ENCODE assay signal across 24 mouse cellular contexts in genomic region chr14:33424124-33424523, GRCm38 (mm10).
"Had no signal": no experiment of that assay in that cellular context is flagged by ENCODE, and none has a peak within 500 bp of the region (broad histone marks: within the 10 kb centered on the region; RNA-seq: fewer than 3 reads in every experiment).

No protein-coding gene starts in this region.

- H3K36me3 ChIP-seq: kidney, embryonic 15.5 days; limb, embryonic 12.5 days; limb, embryonic 15.5 days; liver, embryonic 12.5 days; liver, embryonic 15.5 days; lung, embryonic 15.5 days; midbrain, embryonic 12.5 days; midbrain, embryonic 15.5 days; neural tube, embryonic 12.5 days; neural tube, embryonic 15.5 days had no signal

- H3K4me3 ChIP-seq: kidney, embryonic 15.5 days; limb, embryonic 12.5 days; limb, embryonic 15.5 days; liver, embryonic 12.5 days; liver, embryonic 15.5 days; lung, embryonic 15.5 days; midbrain, embryonic 12.5 days; midbrain, embryonic 15.5 days; neural tube, embryonic 12.5 days; neural tube, embryonic 15.5 days had no signal

- DNase-seq: kidney, adult 8-10 months; kidney, postnatal 10 days; kidney, postnatal 36 days; left cerebral cortex, postnatal 4 days; lung, adult 18-20 months; lung, postnatal 10 days; lung, postnatal 36 days; right cerebral cortex, adult 18-20 months; right cerebral cortex, postnatal 14 days; right cerebral cortex, postnatal 4 days; thymus, adult 2 months; thymus, postnatal 14 days; thymus, postnatal 4 days had no signal

- H3K27ac ChIP-seq: kidney, embryonic 15.5 days; limb, embryonic 12.5 days; limb, embryonic 15.5 days; liver, embryonic 12.5 days; liver, embryonic 15.5 days; lung, embryonic 15.5 days; midbrain, embryonic 12.5 days; midbrain, embryonic 15.5 days; neural tube, embryonic 12.5 days; neural tube, embryonic 15.5 days; stomach, postnatal 0 days had no signal

- H3K4me1 ChIP-seq: limb, embryonic 15.5 days; liver, embryonic 12.5 days; liver, embryonic 15.5 days; midbrain, embryonic 12.5 days; midbrain, embryonic 15.5 days; neural tube, embryonic 12.5 days; neural tube, embryonic 15.5 days had no signal

- ATAC-seq: liver, embryonic 12.5 days; midbrain, embryonic 15.5 days had no signal

- H3K9me3 ChIP-seq: kidney, embryonic 15.5 days; limb, embryonic 12.5 days; limb, embryonic 15.5 days; liver, embryonic 12.5 days; liver, embryonic 15.5 days; lung, embryonic 15.5 days; midbrain, embryonic 12.5 days; midbrain, embryonic 15.5 days; neural tube, embryonic 12.5 days; neural tube, embryonic 15.5 days had no signal

- H3K9ac ChIP-seq: kidney, embryonic 15.5 days; limb, embryonic 12.5 days; limb, embryonic 15.5 days; liver, embryonic 12.5 days; liver, embryonic 15.5 days; lung, embryonic 15.5 days; midbrain, embryonic 12.5 days; midbrain, embryonic 15.5 days; neural tube, embryonic 12.5 days; neural tube, embryonic 15.5 days had no signal
